Mouse (Mus musculus) R1 (cell line): ENCODE measurements around the gene Cbl.

ENCODE experiments used
- DNase-seq: peaks from one replicate; pipeline ENCODE4 v3.0.0-alpha.2; 2018; ENCODE audit warnings: low read depth, low spot score

Gene Cbl

DNA sequence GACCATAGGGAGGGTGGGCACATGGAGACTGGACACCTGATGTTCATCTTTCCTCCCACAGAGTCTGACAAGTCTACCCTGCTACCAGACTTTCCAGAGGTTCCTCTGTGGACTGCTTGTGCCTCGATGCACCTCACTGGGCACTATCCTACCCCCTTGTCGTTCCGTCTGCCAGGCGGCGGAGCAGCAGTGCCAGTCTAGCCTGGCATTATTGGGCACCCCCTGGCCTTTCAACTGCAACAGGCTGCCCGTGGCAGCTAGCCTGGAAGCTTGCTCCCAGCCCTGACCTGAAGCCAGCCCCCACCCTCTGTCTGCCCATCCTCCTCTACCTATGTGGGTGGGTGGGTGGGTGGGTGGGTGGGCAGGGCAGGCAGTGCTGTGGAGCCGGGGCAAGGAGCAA lies 127.7 kb downstream of the Cbl start:
- no peak for DNase-seq

GRCm38 (mm10) chr9:44105781-44106180 lies 128.1 kb downstream of the Cbl start:
- no peak for DNase-seq

DNA sequence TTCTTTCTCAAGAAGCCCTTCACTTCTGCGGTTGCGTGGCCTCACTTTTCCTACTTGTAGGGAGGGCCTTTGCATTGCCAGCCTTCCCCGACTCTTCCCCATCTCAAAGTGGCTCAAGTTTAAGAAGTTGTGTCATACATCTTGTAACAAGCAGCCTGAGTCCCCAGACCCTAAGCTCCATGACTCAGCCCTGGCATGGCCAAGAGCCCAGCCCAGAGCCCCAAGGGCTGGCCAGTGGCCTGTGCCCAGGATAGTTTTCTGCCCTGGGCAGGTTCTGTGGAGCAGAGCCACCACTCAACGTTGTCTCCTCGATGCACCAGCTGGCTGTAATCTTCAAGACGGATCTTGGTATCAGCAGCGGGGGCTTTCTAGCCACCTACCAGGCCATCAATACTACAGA lies 129.0 kb downstream of the Cbl start:
- DNase-seq, result no peak

- no peak for DNase-seq
Measured at GRCm38 (mm10) chr9:44101490-44101889, 132.4 kb downstream of the Cbl start, which contains the start of gene Mfrp. Mfrp (plus strand) TSS chr9:44101729.

- peak; percentile 67 for DNase-seq
Measured at GRCm38 (mm10) chr9:44096536-44096935, 137.3 kb downstream of the Cbl start.

DNA sequence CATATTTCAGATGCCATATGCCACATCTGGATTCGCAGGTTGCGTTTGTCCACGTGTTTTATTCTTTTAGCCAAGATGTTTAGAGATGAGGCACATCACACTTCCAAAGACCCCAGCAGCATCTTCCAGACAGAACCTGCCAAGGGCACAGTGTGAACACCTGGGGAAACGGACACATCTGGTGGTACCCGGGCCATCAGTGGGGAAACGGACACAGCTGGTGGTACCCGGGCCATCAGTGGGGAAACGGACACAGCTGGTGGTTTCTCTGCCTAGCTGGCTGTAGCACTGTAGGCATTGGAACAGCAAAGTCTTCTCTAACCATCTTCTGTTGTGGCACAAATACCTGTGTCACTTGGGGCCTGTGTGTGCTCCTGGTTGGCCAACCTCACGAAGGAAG lies 138.1 kb downstream of the Cbl start:
- no peak for DNase-seq

DNA sequence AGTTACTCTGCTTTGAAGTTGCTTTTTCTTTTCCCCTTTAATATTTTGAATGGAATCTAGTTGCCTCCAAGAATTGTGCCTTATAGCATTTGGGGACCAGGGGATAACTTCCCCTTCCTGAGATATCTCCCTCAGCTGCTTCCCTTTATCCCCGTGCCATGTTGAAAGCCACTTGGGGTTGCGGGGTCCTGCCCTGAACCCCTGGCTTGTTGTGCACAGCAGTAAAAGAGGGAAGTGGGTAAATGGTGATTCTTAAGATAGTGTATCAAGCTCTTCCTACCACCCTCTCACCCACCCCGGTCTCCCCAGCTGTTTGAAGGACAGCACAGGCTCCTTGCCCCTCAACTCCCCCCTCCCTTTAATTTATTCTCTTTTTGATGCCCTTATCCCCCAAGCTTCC lies 139.1 kb downstream of the Cbl start:
- no peak for DNase-seq

- DNase-seq, result peak; percentile 72
Measured at GRCm38 (mm10) chr9:44093612-44094503, 140.0 kb downstream of the Cbl start.
